Mouse (Mus musculus): Measurements from ENCODE around the gene Fbxl15.

DNA sequence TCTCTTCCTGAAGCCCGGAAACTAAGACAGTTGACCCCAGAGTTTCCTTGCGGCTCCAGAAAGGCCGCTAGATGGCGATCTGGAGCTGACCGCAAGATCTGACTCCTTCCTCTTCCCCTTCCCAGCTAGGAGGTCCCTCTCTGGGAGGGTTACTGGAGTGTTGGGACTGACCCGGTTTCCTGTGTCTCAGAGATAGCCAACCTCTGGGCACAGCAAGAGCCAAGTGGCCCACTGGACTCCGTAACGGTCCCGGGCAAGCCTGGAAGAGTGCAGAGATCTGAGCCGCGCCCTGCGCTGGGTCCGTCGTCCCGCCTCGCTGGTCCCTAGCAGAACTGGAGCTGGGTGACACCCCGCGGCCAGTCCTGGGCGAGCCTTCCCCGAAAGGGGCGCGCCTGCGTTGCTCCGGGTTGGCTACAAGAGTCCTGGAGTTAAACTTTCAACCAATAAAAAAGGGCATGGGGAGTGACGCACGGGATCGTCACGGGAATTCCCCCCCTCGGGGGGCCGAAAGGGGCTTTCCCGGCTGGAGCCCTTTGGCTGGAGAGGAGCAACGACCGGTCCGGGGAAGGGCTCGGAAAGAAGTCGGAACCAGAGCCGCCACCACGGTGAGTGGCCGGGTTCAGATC, 23.7 kb upstream of the Fbxl15 start, which contains the start of gene Nfkb2:
- TF ChIP-seq GATA1 (IDR thresholded peaks at IDR 0.05; ENCODE audit: borderline replicate concordance, low read length) (no peak), FLI1 (IDR thresholded peaks at IDR 0.05; ENCODE audit: low read length) (no peak)

All from megakaryocyte, embryonic 14.5 days (primary cell).